Mouse (Mus musculus) stomach, postnatal 0 days (tissue): ENCODE measurements around the gene Dlg2.

ENCODE experiments used
- CTCF ChIP-seq: IDR thresholded peaks from 2 replicates; pipeline ENCODE4 v1.5.1; 2016; ENCODE audit warnings: antibody characterized with exemption, low read depth, mild to moderate bottlenecking, moderate library complexity
- EP300 ChIP-seq: optimal IDR thresholded peaks from 2 replicates; pipeline ENCODE3; 2016; ENCODE audit warnings: antibody characterized with exemption

GRCm38 (mm10) chr7:91897509-91897908 lies 1421.0 kb downstream of the Dlg2 start:
- TF ChIP-seq EP300, result no peak
- TF ChIP-seq CTCF, result no peak
